Mouse (Mus musculus) frontal cortex, postnatal 36 days (tissue): ENCODE measurements at regions not wholly inside any gene's neighbourhood (a gene's known extent, or its start where the extent isn't known, plus 50 kb on each side); places are given as distances from the start of the nearest gene placed in this dataset.

Experiments used
- DNase-seq, 2 experiments: peaks; one replicate each; pipeline ENCODE4 v3.0.0; 2022; ENCODE audit warnings: low spot score in 2 of 2

DNA sequence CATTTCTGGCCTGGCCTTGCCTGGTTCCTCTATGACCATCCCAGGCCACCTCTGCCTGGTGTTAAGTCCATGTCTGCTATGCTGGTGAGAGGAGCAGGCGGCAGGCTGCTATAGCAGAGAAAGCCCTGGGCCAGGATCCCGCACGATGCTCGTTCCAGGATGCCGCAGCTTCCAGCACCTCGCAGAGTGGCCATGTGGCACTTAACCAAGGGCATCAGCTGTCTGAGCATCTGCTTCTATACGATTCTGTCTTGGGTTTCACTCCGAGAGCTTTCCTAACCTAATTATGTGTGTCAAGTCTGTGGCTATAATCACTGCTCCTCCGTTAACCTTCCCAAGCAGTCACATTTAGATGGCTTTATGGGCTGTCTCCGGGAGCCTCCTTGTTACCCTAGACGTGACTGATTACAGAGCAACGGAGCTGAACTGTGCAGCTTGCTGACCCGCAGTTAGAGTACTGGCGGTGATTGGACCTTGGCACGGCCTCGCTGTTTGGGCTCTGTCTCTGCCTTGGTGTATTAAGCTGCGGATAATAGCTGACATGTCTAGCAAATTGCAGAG, 64.4 kb downstream of the Ackr3 start:
- no peak for DNase-seq

DNA sequence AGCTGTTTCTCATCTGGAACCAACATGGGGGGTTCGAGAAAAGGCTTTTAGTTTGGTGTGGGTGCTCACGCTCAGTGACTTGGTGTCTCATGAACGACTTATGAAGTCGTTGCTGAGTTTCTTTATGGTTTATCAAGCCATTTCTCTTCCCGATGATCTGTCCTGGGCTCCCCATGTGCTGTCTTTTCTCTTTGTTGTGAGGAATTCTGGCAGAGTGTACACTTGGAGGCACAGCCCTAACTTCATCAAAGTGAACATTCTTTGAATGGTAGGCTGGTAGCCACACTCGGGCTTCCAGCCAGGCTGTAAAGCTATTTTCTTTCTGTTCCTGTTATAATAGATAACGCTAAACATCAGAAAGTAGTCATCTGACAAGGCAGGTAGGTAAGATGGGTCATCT, 65.2 kb downstream of the Ackr3 start:
- no peak for DNase-seq

DNA sequence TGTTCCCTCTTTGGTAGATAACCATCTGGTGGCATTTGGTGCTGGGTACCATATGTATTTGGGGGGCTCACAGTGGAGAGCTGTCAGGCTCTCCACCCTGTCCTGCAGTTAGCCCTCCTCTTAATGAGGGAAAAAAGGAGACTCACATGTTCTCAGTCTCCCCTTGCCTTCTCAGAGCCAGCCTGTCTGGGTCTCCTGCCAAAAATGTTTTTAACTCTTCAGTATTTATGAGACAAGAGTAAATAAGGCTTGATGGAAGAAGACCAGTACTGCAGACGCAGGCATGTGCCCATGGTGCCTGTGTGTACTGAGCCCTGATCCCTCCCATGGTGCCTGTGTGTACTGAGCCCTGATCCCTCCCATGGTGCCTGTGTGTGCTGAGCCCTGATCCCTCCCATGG, 66.1 kb downstream of the Ackr3 start:
- no peak for DNase-seq

DNA sequence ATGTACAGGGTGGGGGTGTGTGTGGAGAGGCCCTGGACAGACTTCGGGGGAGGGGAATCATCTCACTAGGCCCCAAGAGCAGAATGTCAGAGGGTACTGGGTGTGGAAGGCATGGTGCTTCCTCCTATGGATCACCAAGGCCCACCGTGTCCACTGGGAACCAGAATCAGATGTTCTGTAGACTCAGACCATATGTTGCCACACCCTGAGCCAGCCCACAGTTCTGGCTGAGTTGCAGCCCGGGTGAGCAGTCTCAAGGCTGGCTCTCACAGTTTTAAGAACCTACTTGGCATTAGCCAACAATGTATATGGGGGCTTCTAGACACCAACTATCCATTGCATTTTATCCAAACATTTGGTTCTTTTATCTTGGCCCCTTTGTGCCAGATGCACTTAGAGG, 67.5 kb downstream of the Ackr3 start:
- peak in 1 of 2 experiments; percentile 53 for DNase-seq

DNA sequence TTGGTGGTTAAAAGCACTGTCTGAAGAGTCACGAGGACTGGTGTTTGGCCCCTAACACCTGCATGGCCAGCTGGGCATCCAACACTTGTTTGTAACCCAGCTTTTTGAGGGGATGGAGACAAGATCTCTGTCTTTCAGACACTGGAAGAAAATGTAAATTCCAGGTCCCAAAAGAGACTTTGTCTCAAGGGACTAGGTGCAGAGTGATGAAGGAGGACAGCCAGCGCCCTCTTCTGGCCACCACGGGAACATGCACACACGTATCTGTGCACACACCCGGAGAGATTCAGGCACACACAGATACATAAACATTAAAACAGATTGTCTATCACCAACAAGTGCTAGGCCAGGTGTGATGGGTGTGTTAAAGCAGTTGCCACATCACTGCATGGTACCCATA, 68.6 kb downstream of the Ackr3 start:
- no peak for DNase-seq

DNA sequence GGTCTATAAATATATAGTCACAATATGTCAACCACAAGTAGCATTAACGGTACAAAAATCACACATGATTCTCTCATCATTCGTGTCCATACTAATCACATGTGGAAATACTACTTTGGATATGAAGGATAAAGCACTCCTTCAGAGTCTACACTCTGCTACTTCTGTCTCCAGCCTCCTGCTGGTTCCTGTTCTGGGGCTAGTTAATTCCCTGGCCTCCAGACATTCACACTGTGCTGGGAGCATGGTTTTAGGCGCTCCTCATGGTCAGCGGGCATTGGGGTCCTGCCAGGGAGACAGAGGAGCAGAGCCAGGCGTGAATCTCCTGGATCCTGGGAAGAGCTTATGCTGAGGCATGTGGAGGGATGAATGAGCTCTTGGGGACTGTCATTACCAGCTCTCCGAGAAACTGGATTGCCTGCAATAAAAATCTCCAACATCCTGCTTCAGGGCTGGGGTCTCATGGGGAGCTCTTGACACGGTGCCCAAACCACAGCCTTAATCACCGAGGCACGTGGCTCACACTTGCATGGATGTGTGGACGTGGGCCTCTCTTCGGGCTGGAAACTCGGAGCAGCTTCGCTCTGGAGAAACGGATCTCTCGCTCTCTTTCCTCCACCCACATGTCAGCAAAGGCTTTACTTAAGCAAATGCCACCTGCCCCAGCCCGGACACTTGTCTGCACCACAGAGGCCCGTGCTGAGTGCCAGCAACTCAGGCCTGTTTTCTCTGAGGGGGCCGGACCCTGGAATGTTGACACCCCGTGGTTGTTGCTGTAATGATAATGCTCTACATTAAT, 69.2 kb downstream of the Ackr3 start:
- peak in 1 of 2 experiments; percentile 23 for DNase-seq

DNA sequence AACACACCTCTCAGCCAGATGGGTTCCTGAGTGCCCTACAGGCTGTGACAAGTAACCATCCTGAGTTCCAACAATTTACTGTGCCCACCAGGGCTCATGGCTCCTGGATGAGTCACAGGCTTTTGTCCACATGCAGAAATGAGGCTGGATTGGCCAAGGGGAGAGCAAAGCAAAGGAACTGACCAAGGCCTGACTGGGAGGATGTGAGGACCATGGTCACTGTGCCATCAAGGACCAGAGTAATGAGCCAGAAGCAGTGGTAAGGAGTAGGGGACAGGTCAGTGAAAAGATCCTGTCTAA, 69.8 kb downstream of the Ackr3 start:
- no peak for DNase-seq

DNA sequence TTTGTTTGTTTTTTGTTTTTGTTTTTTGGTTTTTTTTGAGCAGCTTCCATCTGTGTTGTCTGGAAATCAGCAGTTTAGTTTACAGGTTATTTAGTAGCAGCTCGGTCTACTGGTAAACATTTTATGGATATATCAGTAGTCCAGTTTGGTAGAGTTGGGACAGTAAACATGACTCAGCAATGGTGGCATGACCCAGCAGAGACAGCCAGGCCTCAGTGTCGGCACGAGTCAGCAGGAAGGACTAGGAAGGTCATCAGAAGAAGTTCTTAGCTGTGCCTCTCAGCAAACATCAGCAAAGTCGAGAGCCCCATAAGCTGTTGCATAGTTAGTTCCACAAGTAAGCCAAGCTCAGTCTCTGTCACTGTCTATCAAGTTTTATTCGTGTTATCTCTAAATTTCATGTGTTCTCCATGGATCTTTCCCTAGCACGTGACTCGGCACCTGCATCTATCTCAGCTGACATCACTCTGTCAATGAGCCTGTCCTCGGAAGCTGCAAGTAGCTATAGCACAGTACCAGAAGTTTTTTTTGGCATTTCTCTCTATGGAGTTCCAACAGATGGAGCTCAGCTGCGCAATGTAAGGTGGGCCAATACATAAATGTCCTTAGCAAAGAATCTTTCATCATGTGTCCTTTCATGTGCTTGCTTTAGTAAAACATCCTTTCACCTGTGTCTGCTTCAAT, 71.3 kb downstream of the Ackr3 start:
- DNase-seq = peak in 1 of 2 experiments; percentile 51

DNA sequence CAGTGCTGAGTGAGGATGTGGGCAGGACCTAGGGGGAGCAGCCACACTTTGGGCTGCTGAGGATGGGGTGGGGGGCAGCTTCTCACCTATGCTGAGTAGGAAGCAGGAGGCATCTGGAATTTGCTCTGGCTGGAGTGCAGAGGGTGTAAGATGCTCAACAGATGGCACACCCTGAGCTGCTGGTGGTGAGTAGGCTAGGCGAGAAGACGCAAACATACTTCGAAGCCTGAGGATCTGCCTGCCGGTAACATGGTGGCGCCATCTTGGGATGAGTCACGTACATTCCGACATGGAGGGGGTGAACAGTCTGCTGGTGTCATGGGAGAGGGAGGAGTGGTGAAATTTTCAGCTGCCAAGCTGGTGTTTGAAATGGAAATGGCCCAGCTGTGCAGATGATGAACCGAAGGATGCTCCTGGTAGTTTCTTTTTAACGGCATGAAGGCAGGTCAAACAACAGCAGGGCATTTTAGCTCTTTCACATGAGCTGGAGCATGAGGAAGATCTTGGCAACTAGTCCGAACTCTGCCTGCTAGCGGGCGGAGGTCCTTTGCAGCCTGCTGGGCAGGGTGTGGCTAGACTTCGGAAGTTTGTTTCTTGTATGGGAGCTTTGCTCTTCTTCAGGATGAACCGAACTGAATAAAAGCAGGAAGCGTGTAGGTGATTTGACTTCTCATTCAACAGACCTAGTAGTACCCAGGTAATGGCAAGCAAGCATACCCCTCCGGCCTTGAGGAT, 72.2 kb downstream of the Ackr3 start:
- DNase-seq = peak; percentile 75 to 84

DNA sequence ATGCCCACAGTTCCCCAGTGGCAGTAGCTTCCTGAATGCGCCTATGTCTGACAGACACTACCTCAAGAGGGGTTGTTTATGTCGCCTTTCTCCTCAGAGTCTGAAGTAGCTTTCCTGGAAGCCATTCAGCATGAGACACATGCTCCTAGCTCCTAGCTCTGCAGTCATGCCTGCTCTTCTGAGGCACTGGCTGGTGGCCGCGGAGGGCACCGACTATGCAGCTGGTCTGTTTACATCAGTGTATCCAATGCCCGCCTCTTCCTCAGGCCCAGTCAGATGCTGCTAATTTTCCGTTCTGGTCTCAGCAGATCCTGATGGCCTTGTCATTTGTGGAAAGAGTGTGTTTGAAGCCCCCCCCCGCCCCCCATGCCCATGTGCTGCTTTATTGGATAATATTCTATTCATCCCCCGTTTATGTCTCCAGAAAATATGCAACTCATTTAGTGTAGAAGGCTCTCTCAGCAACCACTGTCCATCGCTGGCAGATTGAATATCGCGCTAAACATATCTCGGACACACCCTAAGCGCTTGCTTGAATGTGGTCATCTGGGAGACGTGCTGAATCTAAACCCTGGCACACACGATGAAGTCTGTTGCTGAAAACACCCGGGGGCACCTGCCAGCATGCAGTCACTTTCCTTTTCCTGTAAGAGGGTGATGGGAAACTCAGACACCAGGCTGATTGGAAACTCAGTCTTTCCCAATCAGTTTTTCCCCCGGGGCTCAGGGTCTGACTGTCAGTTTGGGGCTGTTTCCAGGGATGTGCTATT, 73.9 kb downstream of the Ackr3 start:
- no peak for DNase-seq

DNA sequence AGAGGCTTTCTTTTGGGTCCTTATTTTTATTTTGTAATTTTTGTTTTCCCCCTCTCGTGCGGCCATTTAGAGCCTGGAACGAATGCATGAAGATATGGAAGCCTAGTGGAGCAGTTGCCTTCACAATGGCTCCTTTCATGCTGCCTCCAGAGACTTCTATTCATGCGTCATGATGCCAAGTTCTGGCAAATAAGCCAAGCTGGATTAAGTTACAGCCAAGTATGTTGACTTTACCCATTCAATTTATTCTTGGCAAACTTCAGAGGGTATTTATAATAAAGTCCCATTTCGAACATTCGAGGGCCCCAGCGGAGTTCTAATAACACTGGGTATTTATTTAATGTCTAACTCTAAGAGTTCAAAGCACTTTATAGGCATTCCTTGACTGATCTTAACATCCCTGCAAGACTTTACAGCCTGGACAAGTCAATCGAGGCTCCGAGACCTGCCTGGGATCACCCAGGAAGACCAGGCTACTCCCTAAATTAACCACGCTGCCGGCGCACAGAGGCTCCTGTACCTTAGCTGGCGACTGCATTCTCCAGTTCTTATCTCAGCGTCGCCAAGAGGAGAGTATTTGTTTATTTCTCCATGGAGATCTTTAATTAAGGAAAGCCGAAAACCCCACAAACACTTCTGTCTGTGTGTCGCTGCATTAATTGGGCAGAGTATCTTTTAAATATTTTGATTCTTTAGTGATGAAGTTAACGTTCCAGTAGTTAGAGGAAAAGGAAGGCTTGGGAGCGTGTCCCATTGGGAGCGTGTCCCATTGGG, 75.5 kb downstream of the Ackr3 start:
- no peak for DNase-seq

DNA sequence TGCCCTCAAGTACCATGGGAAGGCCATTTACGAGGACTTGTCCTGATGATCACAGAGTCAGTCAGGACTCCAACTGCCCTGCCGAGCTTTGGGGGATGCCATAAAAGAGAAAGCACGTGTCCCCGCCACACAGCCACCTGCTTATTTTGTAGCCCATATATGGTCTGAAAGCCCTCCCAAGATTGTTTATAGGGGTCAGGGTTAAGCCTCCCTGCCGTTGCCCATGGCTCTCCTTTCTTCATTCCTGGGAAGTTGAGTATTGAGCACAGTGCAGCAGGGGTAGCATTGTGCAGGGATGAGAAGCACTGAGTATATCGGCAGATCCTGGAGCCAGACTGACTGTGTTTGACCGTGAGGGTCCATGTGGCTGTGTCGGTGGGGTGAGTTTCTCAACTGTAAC, 76.4 kb downstream of the Ackr3 start:
- DNase-seq = no peak

DNA sequence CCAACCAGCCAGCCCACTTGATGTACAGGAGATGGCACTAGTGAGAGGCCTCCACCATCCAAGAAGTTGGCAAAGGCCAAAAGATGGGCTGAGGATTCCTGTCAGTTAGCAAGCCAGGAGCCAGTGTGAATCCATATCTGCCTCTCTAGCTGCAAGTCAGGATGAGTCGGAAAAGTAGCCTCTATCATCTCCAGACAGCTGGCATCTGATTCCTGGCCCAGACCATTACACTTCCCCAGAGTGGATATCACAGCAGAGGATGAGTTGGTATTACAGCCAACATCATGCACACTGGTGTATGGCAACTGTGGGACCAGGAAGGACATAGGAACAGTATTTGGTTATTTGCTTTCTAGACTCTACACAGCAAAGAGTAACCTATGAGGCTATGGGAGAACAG, 77.5 kb downstream of the Ackr3 start:
- no peak for DNase-seq

DNA sequence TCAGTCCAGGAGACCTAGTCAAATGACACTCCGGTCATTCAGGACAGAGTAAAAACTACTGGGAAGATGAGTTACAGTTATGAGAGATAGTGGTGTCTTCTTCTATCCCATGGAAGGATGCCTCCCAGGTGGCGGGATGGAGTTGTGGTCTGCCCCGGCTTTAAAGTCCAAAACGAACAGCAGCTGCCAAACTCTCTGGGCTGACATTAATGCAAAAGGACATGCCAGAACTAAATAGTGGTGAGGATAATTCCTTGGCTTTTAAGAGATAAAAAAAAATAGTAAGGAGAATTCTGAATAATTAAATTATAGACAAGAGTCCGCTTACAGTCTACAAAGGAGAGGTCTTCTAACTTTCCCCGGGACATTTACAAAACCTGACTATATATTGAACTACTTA, 78.2 kb downstream of the Ackr3 start:
- DNase-seq = no peak

DNA sequence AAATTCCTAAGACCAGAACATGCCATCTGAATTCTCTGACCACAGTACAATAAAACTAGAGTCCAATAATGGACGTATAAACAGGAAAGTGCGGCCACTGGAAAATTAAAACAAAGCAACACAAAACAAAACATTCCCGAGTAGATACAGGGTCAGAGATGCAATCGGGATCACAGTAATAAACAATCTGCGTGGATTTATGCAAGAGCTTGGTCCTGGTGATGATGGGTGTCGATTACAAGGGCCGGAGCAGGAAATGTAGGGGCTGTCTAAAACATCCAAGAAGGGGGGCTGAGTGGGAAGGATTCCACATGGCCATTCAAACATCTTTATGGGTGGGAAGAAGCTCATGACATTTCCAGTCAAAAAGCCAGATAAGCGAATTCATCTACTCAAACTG, 78.6 kb downstream of the Ackr3 start:
- DNase-seq = no peak

DNA sequence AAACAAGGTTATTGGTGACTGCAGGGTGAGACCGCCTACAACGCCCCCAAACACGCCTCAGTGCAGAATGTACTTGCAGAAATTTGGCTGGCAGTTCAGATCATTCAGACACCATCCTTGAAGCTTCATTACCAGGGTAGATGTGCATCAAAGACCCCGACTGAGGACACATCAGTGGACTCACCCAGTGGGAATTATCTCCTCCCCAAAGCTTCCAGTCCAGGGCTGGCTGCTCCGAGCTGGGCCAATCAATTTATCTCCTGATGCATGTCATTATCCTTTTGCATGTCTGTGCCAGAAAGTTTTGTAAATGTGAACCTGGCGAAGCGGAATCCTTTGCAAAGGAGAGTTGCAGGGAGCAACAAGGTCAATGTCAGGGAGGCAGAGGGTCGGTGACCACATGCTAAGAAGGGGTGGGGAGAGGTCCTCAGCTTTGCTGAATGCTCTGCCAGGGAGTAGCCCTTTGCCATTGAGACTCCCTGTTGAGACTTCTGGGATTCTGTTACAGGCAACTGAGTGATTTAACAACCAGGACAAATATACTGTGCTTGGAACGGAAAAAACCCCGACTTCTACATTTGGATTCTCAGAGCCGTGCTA, 79.5 kb downstream of the Ackr3 start:
- DNase-seq = no peak

DNA sequence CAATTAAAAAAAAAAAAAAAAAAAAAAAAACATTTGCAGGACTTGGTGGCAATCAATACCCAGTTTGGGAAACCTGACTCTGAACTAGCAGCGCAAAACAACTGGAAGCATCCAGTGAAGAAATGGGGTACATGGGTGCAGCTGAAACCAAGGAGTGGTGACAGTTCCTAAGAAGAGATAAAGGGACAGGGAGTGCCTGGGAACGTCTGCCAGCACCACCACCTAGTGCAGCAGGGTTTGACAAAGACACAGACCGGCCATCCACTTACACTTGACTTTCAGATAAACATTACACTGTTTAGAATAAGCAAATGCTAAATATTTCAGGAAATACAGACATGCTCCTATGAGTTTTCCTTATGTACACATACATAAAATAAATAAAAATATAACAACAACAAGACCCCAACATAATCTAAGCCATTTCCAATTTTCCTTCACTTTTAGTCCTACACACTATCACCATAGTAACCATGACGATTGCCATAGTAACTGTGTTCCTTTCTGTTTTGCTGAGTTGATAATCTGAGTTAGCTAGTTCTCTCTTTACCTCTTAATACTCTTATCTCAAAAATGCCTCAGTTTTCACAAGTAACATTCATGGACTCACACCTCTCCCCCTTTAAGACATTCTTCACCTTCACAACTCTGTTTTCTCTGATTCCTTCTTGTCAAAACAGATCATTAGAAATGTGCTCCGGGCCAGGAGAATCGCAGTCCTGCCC, 80.3 kb downstream of the Ackr3 start:
- DNase-seq = no peak

DNA sequence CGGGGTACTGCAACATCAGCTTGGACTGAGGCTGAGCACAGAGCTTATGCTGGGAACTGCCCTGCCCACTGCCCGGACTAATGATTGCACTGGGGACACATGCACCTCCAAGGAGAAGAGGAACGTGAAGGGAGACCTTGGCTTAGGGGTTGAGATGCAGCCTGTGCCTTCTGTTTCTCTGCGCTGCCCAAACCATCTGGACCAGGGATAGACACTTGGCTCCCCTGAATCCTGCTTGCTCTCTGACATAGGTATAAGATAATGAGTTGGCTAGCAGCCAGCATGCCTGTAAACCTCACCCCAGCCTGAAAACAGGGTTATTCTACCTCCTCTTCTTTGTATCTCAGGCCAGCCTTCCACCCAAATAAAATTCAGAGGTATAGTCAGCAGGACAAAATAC, 81.5 kb downstream of the Ackr3 start:
- no peak for DNase-seq

DNA sequence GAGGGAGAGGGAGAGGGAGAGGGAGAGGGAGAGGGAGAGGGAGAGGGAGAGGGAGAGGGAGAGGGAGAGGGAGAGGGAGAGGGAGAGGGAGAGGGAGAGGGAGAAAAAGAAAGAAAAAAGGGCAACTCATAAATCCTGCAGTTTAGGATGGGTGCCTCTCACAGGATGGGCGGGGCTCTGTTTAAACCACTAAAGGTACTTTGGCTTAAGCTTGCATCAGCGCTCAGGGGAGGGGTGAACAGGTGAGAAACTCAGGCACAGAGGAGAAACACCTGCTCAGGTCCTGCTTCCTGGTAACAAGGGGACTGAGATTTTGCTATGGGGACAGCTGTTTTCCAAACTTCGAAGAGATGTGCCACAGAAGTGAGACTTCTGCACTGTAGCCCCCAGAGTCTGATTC, 83.5 kb downstream of the Ackr3 start:
- no peak for DNase-seq
